Comparison of ENCODE assay signal across 7 mouse cellular contexts in the genomic region with DNA sequence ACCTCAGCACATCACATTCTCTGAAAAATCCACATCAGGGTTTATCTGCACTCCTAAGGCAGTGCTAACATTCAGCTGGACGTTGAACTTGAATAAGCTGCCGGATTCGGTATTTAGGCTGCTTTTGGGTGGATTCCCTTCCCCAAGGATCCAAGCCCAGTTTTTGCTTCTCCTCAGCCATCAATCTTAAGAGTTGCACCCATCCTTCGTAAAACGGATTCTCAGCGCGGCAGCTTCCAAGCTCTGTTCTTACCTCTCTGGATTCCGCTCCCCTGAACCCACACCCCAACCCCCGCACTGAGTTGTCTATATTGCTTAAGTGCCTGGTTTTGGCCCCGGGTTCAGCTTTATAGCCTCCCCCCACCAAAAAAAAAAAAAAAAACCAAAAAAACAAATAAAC. TPM values are rescaled to one million over a fixed set of nuclear protein-coding genes. Genes with fewer than 3 reads are reported as not detected.
DNase-seq lines count a peak whose midpoint lies in the region; ATAC-seq and TF ChIP-seq lines count a peak whose summit lies in the region.

No protein-coding gene starts in this region.

- no peak overlapping the region for H3K4me3 ChIP-seq in liver, adult 2 months (ENCODE audit: insufficient read depth, low read depth, low read length)
- H3K4me3 ChIP-seq in forebrain, embryonic 13.5 days, result peak overlapping the region; percentile 71
- H3K4me3 ChIP-seq in limb, embryonic 12.5 days (replicated peaks), result peak overlapping the region; percentile 99
- H3K4me3 ChIP-seq in neural tube, embryonic 15.5 days (replicated peaks), result peak overlapping the region; percentile 67

- DNase-seq in liver, adult 2 months (ENCODE audit: extremely low read depth, low read depth, low spot score), result peak; percentile 26
- no peak for DNase-seq in liver
- DNase-seq in cerebellum, adult 9-10 months, result peak; percentile 76
- no peak for DNase-seq in thymus, postnatal 36 days

- H3K27me3 ChIP-seq in liver, adult 2 months (ENCODE audit: control insufficient read depth, insufficient read depth, low read length), result peaks cover 6% of the 10 kb centered on the region; the same call in 1 of the 2 replicates
- peaks cover 26% of the 10 kb centered on the region for H3K27me3 ChIP-seq in forebrain, embryonic 13.5 days
- H3K27me3 ChIP-seq in limb, embryonic 12.5 days, result peaks cover 27% of the 10 kb centered on the region
- H3K27me3 ChIP-seq in neural tube, embryonic 15.5 days (replicated peaks), result peaks cover 17% of the 10 kb centered on the region

- no peak for TF ChIP-seq CTCF in liver, adult 2 months (IDR thresholded peaks at IDR 0.05; ENCODE audit: low read depth, low read length)

- H3K9ac ChIP-seq in liver, adult 2 months (ENCODE audit: low read depth, low read length), result no peak overlapping the region
- H3K9ac ChIP-seq in forebrain, embryonic 13.5 days, result peak overlapping the region; percentile 43; the same call in 1 of the 2 replicates
- H3K9ac ChIP-seq in limb, embryonic 12.5 days (replicated peaks), result peak overlapping the region; percentile 95
- H3K9ac ChIP-seq in neural tube, embryonic 15.5 days (replicated peaks), result peak overlapping the region; percentile 97

- no peak for TF ChIP-seq POLR2A in liver, adult 2 months (IDR thresholded peaks at IDR 0.05; ENCODE audit: extremely low read depth, insufficient read depth, low read length)

- H3K79me2 ChIP-seq in liver, adult 2 months (ENCODE audit: control insufficient read depth, insufficient read depth, low read length), result no peaks in the 10 kb centered on the region

- no peak for ATAC-seq in forebrain, embryonic 13.5 days
- ATAC-seq in limb, embryonic 12.5 days (ENCODE audit: insufficient number of reproducible peaks, insufficient read depth, low FRiP score, low TSS enrichment, low read depth), result no peak
- ATAC-seq in neural tube, embryonic 15.5 days (ENCODE audit: low FRiP score), result no peak

- H3K4me1 ChIP-seq in liver, adult 2 months (ENCODE audit: control insufficient read depth, insufficient read depth, low read length), result no peaks in the 10 kb centered on the region
- peaks cover 42% of the 10 kb centered on the region for H3K4me1 ChIP-seq in forebrain, embryonic 13.5 days
- H3K4me1 ChIP-seq in limb, embryonic 12.5 days (replicated peaks), result peaks cover 41% of the 10 kb centered on the region
- peaks cover 43% of the 10 kb centered on the region for H3K4me1 ChIP-seq in neural tube, embryonic 15.5 days

- H3K36me3 ChIP-seq in liver, adult 2 months (ENCODE audit: control insufficient read depth, insufficient read depth, low read length), result no peaks in the 10 kb centered on the region
- H3K36me3 ChIP-seq in forebrain, embryonic 13.5 days (ENCODE audit: poor library complexity, severe bottlenecking), result no peaks in the 10 kb centered on the region
- H3K36me3 ChIP-seq in limb, embryonic 12.5 days, result no peaks in the 10 kb centered on the region
- H3K36me3 ChIP-seq in neural tube, embryonic 15.5 days, result no peaks in the 10 kb centered on the region

- no peaks in the 10 kb centered on the region for H3K9me3 ChIP-seq in forebrain, embryonic 13.5 days (replicated peaks)
- no peaks in the 10 kb centered on the region for H3K9me3 ChIP-seq in limb, embryonic 12.5 days
- no peaks in the 10 kb centered on the region for H3K9me3 ChIP-seq in neural tube, embryonic 15.5 days (replicated peaks)

- H3K4me2 ChIP-seq in forebrain, embryonic 13.5 days, result peak overlapping the region; percentile 77
- peak overlapping the region; percentile 84 for H3K4me2 ChIP-seq in limb, embryonic 12.5 days
- peak overlapping the region; percentile 82 for H3K4me2 ChIP-seq in neural tube, embryonic 15.5 days

- H3K27ac ChIP-seq in liver, adult 2 months (replicated peaks; ENCODE audit: insufficient read depth, low read depth, low read length), result no peak overlapping the region
- peak overlapping the region; percentile 99 for H3K27ac ChIP-seq in forebrain, embryonic 13.5 days
- H3K27ac ChIP-seq in limb, embryonic 12.5 days, result peak overlapping the region; percentile 99
- peak overlapping the region; percentile 100 for H3K27ac ChIP-seq in neural tube, embryonic 15.5 days (replicated peaks)

- 19% methylated on average over 10 of the region's 10 CpGs for WGBS in liver, adult 2 months
- WGBS in forebrain, embryonic 13.5 days, result 3% methylated on average over 10 of the region's 10 CpGs
- WGBS in limb, embryonic 12.5 days, result under 1% methylated on average over 10 of the region's 10 CpGs
- 4% methylated on average over 10 of the region's 10 CpGs for WGBS in neural tube, embryonic 15.5 days

RNA-seq across cellular contexts. Expression of gene Adgrl1, which starts 1.4 kb away (rescaled TPM):
- 1.6 TPM in 2 replicates for total RNA-seq in liver, adult 2 months (2014; rRNA removed)
- polyA plus RNA-seq in liver, adult 2 months (2012; rRNA removed), result 2.7 and 3.5 TPM in 2 replicates
- polyA plus RNA-seq in forebrain, embryonic 13.5 days (2015; fragmentation: Nextera tagmentation; extraction: Ambion mirVana), result 32.8 and 38.5 TPM in 2 replicates
- 28.2 and 32.7 TPM in 2 replicates for polyA plus RNA-seq in limb, embryonic 12.5 days (2016; fragmentation: Nextera tagmentation; extraction: Ambion mirVana)
- polyA plus RNA-seq in neural tube, embryonic 15.5 days (2015; fragmentation: Nextera tagmentation; extraction: Ambion mirVana), result 43.0 and 54.1 TPM in 2 replicates

RNA-seq across cellular contexts. Expression of gene Gm10644, which starts 56.5 kb away (rescaled TPM):
- total RNA-seq in liver, adult 2 months (2014; rRNA removed), result 1.8 and 2.0 TPM in 2 replicates
- 4.0 and 4.3 TPM in 2 replicates for polyA plus RNA-seq in liver, adult 2 months (2012; rRNA removed)
- 0.67 and 0.98 TPM in 2 replicates for polyA plus RNA-seq in forebrain, embryonic 13.5 days (2015; fragmentation: Nextera tagmentation; extraction: Ambion mirVana)
- 0.40 and 0.63 TPM in 2 replicates for polyA plus RNA-seq in limb, embryonic 12.5 days (2016; fragmentation: Nextera tagmentation; extraction: Ambion mirVana)
- 1.1 TPM in 2 replicates for polyA plus RNA-seq in neural tube, embryonic 15.5 days (2015; fragmentation: Nextera tagmentation; extraction: Ambion mirVana)

RNA-seq across cellular contexts. Expression of gene Asf1b, which starts 56.9 kb away (rescaled TPM):
- total RNA-seq in liver, adult 2 months (2014; rRNA removed), result 0.37 and 1.1 TPM in 2 replicates
- polyA plus RNA-seq in liver, adult 2 months (2012; rRNA removed), result 0.86 and 1.4 TPM in 2 replicates
- polyA plus RNA-seq in forebrain, embryonic 13.5 days (2015; fragmentation: Nextera tagmentation; extraction: Ambion mirVana), result 44.0 and 44.9 TPM in 2 replicates
- 52.2 and 54.3 TPM in 2 replicates for polyA plus RNA-seq in limb, embryonic 12.5 days (2016; fragmentation: Nextera tagmentation; extraction: Ambion mirVana)
- polyA plus RNA-seq in neural tube, embryonic 15.5 days (2015; fragmentation: Nextera tagmentation; extraction: Ambion mirVana), result 8.0 and 24.4 TPM in 2 replicates

Comparison
In these comparisons a context has a peak if more than half of its experiments do, and no peak if none do; other contexts are left out.
1. DNase-seq: peak in liver, adult 2 months (single experiment) and cerebellum, adult 9-10 months (single experiment); none in liver (single experiment) and thymus, postnatal 36 days (0 of 2).
2. Peak in every context shown above with its lines, with median percentiles within 50 percentile points of each other: H3K4me2 ChIP-seq.